Mouse (Mus musculus): Measurements from ENCODE around the gene Dot1l.

Gene Dot1l

GRCm38 (mm10) chr10:80760596-80761524 is 5.9 kb downstream of the Dot1l start:
- peak in 1 of 2 experiments; percentile 49 for DNase-seq

- DNase-seq: no peak
These were observed 6.8 kb downstream of the Dot1l start for GRCm38 (mm10) chr10:80761821-80762220.

GRCm38 (mm10) chr10:80763502-80763901 is 8.5 kb downstream of the Dot1l start:
- no peak for DNase-seq

GRCm38 (mm10) chr10:80765746-80766145 is 10.7 kb downstream of the Dot1l start:
- no peak for DNase-seq

- DNase-seq: peak; percentile 38 to 60
These were observed 11.3 kb downstream of the Dot1l start for GRCm38 (mm10) chr10:80766161-80766815.

- no peak for DNase-seq
These were observed 13.4 kb downstream of the Dot1l start for GRCm38 (mm10) chr10:80768365-80768764.

GRCm38 (mm10) chr10:80773816-80774215 is 18.8 kb downstream of the Dot1l start:
- no peak for DNase-seq

- peak; percentile 68 to 78 for DNase-seq
These were observed 19.5 kb downstream of the Dot1l start for GRCm38 (mm10) chr10:80774549-80774948.

GRCm38 (mm10) chr10:80774981-80775380 is 20.0 kb downstream of the Dot1l start:
- no peak for DNase-seq

- no peak for DNase-seq
These were observed 20.7 kb downstream of the Dot1l start for GRCm38 (mm10) chr10:80775731-80776130.

GRCm38 (mm10) chr10:80776358-80776869 is 21.4 kb downstream of the Dot1l start:
- no peak for DNase-seq

- DNase-seq: no peak
These were observed 22.1 kb downstream of the Dot1l start for GRCm38 (mm10) chr10:80777123-80777522.

- no peak for DNase-seq
These were observed 24.6 kb downstream of the Dot1l start for GRCm38 (mm10) chr10:80779565-80779964.

GRCm38 (mm10) chr10:80784302-80784701 is 29.3 kb downstream of the Dot1l start:
- no peak for DNase-seq

- no peak for DNase-seq
These were observed 29.9 kb downstream of the Dot1l start for GRCm38 (mm10) chr10:80784871-80785270.

- DNase-seq: no peak
These were observed 31.0 kb downstream of the Dot1l start for GRCm38 (mm10) chr10:80785963-80786362.

GRCm38 (mm10) chr10:80787517-80787916 is 32.5 kb downstream of the Dot1l start:
- no peak for DNase-seq

GRCm38 (mm10) chr10:80790761-80791404 is 35.9 kb downstream of the Dot1l start:
- no peak for DNase-seq

GRCm38 (mm10) chr10:80791476-80792174 is 36.6 kb downstream of the Dot1l start:
- DNase-seq: no peak

- DNase-seq: no peak
These were observed 37.4 kb downstream of the Dot1l start for GRCm38 (mm10) chr10:80792175-80793032.

- no peak for DNase-seq
These were observed 38.2 kb downstream of the Dot1l start for GRCm38 (mm10) chr10:80793033-80793784.

Data from kidney, adult 8-10 months (tissue).